In genomic region chr6:39161975-39162374, GRCm38 (mm10) we compare ENCODE assay signal across 23 mouse cellular contexts. TPM values are rescaled to one million over a fixed set of nuclear protein-coding genes. Genes with fewer than 3 reads are reported as not detected.
DNase-seq lines count a peak whose midpoint lies in the region; ATAC-seq and TF ChIP-seq lines count a peak whose summit lies in the region.
"Had no signal": no experiment of that assay in that cellular context is flagged by ENCODE, and none has a peak within 500 bp of the region (broad histone marks: within the 10 kb centered on the region; RNA-seq: fewer than 3 reads in every experiment).

No protein-coding gene starts in this region.

- 73% methylated on average over 6 of the region's 6 CpGs for WGBS in liver, postnatal 0 days (ENCODE audit: insufficient replicate concordance)
- WGBS in liver, embryonic 12.5 days (ENCODE audit: insufficient replicate concordance), result 53% methylated on average over 6 of the region's 6 CpGs
- 53% methylated on average over 6 of the region's 6 CpGs for WGBS in liver, embryonic 16.5 days (ENCODE audit: insufficient replicate concordance)

- no peak for TF ChIP-seq CTCF in liver, postnatal 0 days (IDR thresholded peaks at IDR 0.05; ENCODE audit: low read depth)

- H3K4me3 ChIP-seq in liver, postnatal 0 days (ENCODE audit: low read depth, low read length), result no peak overlapping the region
- H3K4me3 ChIP-seq in liver, embryonic 12.5 days, result no peak overlapping the region
- H3K4me3 ChIP-seq in liver, embryonic 16.5 days (ENCODE audit: low read depth, low read length), result no peak overlapping the region
- H3K4me3 ChIP-seq: embryonic facial prominence, embryonic 12.5 days; forebrain, embryonic 13.5 days; gastrocnemius, adult 2 months; heart, embryonic 12.5 days; hindbrain, embryonic 10.5 days had no signal

- TF ChIP-seq EP300 in liver, postnatal 0 days (IDR thresholded peaks at IDR 0.05; ENCODE audit: low read depth), result no peak

- peaks cover 31% of the 10 kb centered on the region for H3K36me3 ChIP-seq in liver, postnatal 0 days (replicated peaks; ENCODE audit: insufficient read depth, low read length)
- peaks cover 57% of the 10 kb centered on the region for H3K36me3 ChIP-seq in liver, embryonic 12.5 days
- peaks cover 21% of the 10 kb centered on the region for H3K36me3 ChIP-seq in liver, embryonic 16.5 days (ENCODE audit: control insufficient read depth, insufficient read depth)

- ATAC-seq in liver, postnatal 0 days, result no peak
- peak; percentile 89 for ATAC-seq in liver, embryonic 12.5 days
- ATAC-seq in liver, embryonic 16.5 days (ENCODE audit: low read depth), result peak; percentile 82
- ATAC-seq: activated CD4-positive, CD25-positive, alpha-beta regulatory T cell, adult 4 months; forebrain, embryonic 13.5 days; forebrain, postnatal 0 days; Patski had no signal

- no peaks in the 10 kb centered on the region for H3K4me1 ChIP-seq in liver, postnatal 0 days (ENCODE audit: insufficient read depth)
- H3K4me1 ChIP-seq in liver, embryonic 12.5 days, result peaks cover 14% of the 10 kb centered on the region
- peaks cover 6% of the 10 kb centered on the region for H3K4me1 ChIP-seq in liver, embryonic 16.5 days (ENCODE audit: control insufficient read depth, low read depth, low read length)
- H3K4me1 ChIP-seq: embryonic facial prominence, embryonic 12.5 days; forebrain, embryonic 13.5 days; heart, embryonic 12.5 days; hindbrain, embryonic 10.5 days had no signal

- H3K9ac ChIP-seq in liver, postnatal 0 days (replicated peaks), result no peak overlapping the region
- H3K9ac ChIP-seq in liver, embryonic 12.5 days, result peak overlapping the region; percentile 31; the same call in 1 of the 2 replicates
- no peak overlapping the region for H3K9ac ChIP-seq in liver, embryonic 16.5 days (ENCODE audit: low read depth, low read length)
- H3K9ac ChIP-seq: embryonic facial prominence, embryonic 12.5 days; forebrain, embryonic 13.5 days; forebrain, postnatal 0 days; heart, embryonic 12.5 days; hindbrain, embryonic 14.5 days had no signal

- DNase-seq in liver, result peak; percentile 66
- DNase-seq in liver, postnatal 0 days, result no peak
- no peak for DNase-seq in adipocyte (ENCODE audit: low spot score)
- no peak for DNase-seq in urinary bladder, postnatal 25 days (ENCODE audit: low spot score)
- no peak for DNase-seq in lung, postnatal 25 days (ENCODE audit: low spot score)
- DNase-seq: adrenal gland, adult 2 months; adrenal gland, postnatal 25 days; cerebellum, adult 11 months; cerebellum, adult 8-10 months; cerebellum, postnatal 14 days; embryo, embryonic 11 days; forebrain, postnatal 0 days; gastrocnemius, adult 2 months; gastrocnemius, postnatal 25 days had no signal

- H3K4me2 ChIP-seq in liver, postnatal 0 days (ENCODE audit: low read depth, low read length), result no peak overlapping the region
- peak overlapping the region; percentile 40 for H3K4me2 ChIP-seq in liver, embryonic 12.5 days
- no peak overlapping the region; the same call in 1 of the 2 replicates for H3K4me2 ChIP-seq in liver, embryonic 16.5 days (ENCODE audit: low read depth, low read length)
- H3K4me2 ChIP-seq: embryonic facial prominence, embryonic 12.5 days; forebrain, embryonic 13.5 days; heart, embryonic 12.5 days; hindbrain, embryonic 14.5 days had no signal

- H3K27ac ChIP-seq in liver, postnatal 0 days (ENCODE audit: low read depth), result no peak overlapping the region
- peak overlapping the region; percentile 70 for H3K27ac ChIP-seq in liver, embryonic 12.5 days
- no peak overlapping the region for H3K27ac ChIP-seq in liver, embryonic 16.5 days (ENCODE audit: low read length)
- H3K27ac ChIP-seq: embryonic facial prominence, embryonic 12.5 days; forebrain, embryonic 13.5 days; gastrocnemius, adult 2 months; hindbrain, embryonic 10.5 days; hindbrain, embryonic 14.5 days had no signal

- H3K9me3 ChIP-seq in liver, postnatal 0 days (ENCODE audit: low read length), result no peaks in the 10 kb centered on the region
- no peaks in the 10 kb centered on the region for H3K9me3 ChIP-seq in liver, embryonic 12.5 days (replicated peaks)
- H3K9me3 ChIP-seq in liver, embryonic 16.5 days (replicated peaks; ENCODE audit: control insufficient read depth, low read length), result no peaks in the 10 kb centered on the region
- H3K9me3 ChIP-seq: embryonic facial prominence, embryonic 12.5 days; forebrain, embryonic 13.5 days; heart, embryonic 12.5 days; hindbrain, embryonic 10.5 days had no signal

- no peaks in the 10 kb centered on the region for H3K27me3 ChIP-seq in liver, postnatal 0 days (ENCODE audit: insufficient read depth, low read length)
- no peaks in the 10 kb centered on the region for H3K27me3 ChIP-seq in liver, embryonic 12.5 days (replicated peaks)
- no peaks in the 10 kb centered on the region for H3K27me3 ChIP-seq in liver, embryonic 16.5 days (ENCODE audit: control insufficient read depth, insufficient read depth, low read depth, low read length)
- H3K27me3 ChIP-seq: embryonic facial prominence, embryonic 12.5 days; forebrain, embryonic 13.5 days; heart, embryonic 12.5 days; Patski had no signal

RNA-seq across cellular contexts. Expression of gene Parp12, which starts 43.8 kb away (rescaled TPM):
- 6.9 and 7.9 TPM in 2 replicates for polyA plus RNA-seq in liver, postnatal 0 days (2015; fragmentation: Nextera tagmentation; extraction: Ambion mirVana)
- 3.1 and 3.7 TPM in 2 replicates for polyA plus RNA-seq in liver, embryonic 12.5 days (2016; fragmentation: Nextera tagmentation; extraction: Ambion mirVana)
- polyA plus RNA-seq in liver, embryonic 16.5 days (2015; fragmentation: Nextera tagmentation; extraction: Ambion mirVana), result 4.2 and 5.5 TPM in 2 replicates

RNA-seq across cellular contexts. Expression of gene Kdm7a, which starts 44.6 kb away (rescaled TPM):
- 3.6 and 4.2 TPM in 2 replicates for polyA plus RNA-seq in liver, postnatal 0 days (2015; fragmentation: Nextera tagmentation; extraction: Ambion mirVana)
- polyA plus RNA-seq in liver, embryonic 12.5 days (2016; fragmentation: Nextera tagmentation; extraction: Ambion mirVana), result 13.8 and 15.6 TPM in 2 replicates
- 12.5 and 13.0 TPM in 2 replicates for polyA plus RNA-seq in liver, embryonic 16.5 days (2015; fragmentation: Nextera tagmentation; extraction: Ambion mirVana)
